Comparison of ENCODE assay signal across 11 mouse cellular contexts in genomic region chr12:33197746-33198145, GRCm38 (mm10). TPM values are rescaled to one million over a fixed set of nuclear protein-coding genes. Genes with fewer than 3 reads are reported as not detected.
DNase-seq lines count a peak whose midpoint lies in the region; ATAC-seq lines count a peak whose summit lies in the region.
"Had no signal": no experiment of that assay in that cellular context is flagged by ENCODE, and none has a peak within 500 bp of the region (broad histone marks: within the 10 kb centered on the region; RNA-seq: fewer than 3 reads in every experiment).

No protein-coding gene starts in this region.

- peak; percentile 67 to 68 for DNase-seq in heart, adult 18-20 months
- DNase-seq in heart, postnatal 25 days (ENCODE audit: low spot score) = no peak
- peak; percentile 43 for DNase-seq in cerebellum, adult 8-10 months
- peak; percentile 58 to 73 for DNase-seq in cerebellum, postnatal 25 days
- peak; percentile 72 to 76 for DNase-seq in heart, postnatal 10 days
- no peak for DNase-seq in adrenal gland, adult 2 months
- no peak for DNase-seq in left cerebral cortex, adult 11 months (ENCODE audit: low spot score)
- DNase-seq: liver, embryonic 13.5 days; thymus, adult 2 months had no signal

- intact Hi-C loops in heart, postnatal 25 days (cut with DNase I) = no loop called here
- intact Hi-C loops in heart, postnatal 10 days (cut with DNase I) = no loop called here

- ATAC-seq in CD4-positive, CD25-positive, alpha-beta regulatory T cell, adult 4 months = no peak
- ATAC-seq: lung, postnatal 0 days had no signal

RNA-seq across cellular contexts. Expression of gene Atxn7l1, which starts 50.3 kb away (rescaled TPM):
- total RNA-seq in heart, adult 18-20 months (2021) = 10 to 100 TPM; 16.9 to 17.4 TPM
- total RNA-seq in heart, postnatal 25 days (2021) = 10 to 100 TPM; 17.2 to 19.2 TPM
- total RNA-seq in heart, postnatal 10 days (2021) = 10 to 100 TPM; 16.6 to 18.6 TPM
- 10 to 100 TPM; 75.6 to 87.7 TPM for polyA plus RNA-seq in CD4-positive, CD25-positive, alpha-beta regulatory T cell, adult 4 months (2017; shearing (Covaris generic))
- 10 to 100 TPM; 30.8 to 31.6 TPM for total RNA-seq in adrenal gland, adult 2 months (2021)
- polyA plus RNA-seq in adrenal gland, adult 2 months (2012; rRNA removed) = 19.9 and 21.8 TPM in 2 replicates

Comparison
In these comparisons a context has a peak if more than half of its experiments do, and no peak if none do; other contexts are left out.
1. DNase-seq: peak in heart, adult 18-20 months (2 of 2), cerebellum, adult 8-10 months (single experiment), cerebellum, postnatal 25 days (2 of 2) and heart, postnatal 10 days (2 of 2); none in heart, postnatal 25 days (single experiment), adrenal gland, adult 2 months (single experiment) and left cerebral cortex, adult 11 months (single experiment).